Mouse (Mus musculus) CD4-positive naive resting alpha-beta T cell, adult 76 days (primary cell): ENCODE results near the gene Ppib. TPM values are rescaled to one million over a fixed set of nuclear protein-coding genes. Genes with fewer than 3 reads are reported as not detected.

ENCODE experiments used
- total RNA-seq: library from RNA; stranded (reverse); gene quantifications from one replicate; pipeline ENCODE4 v1.2.4, GENCODE M21; 2023

The Ppib gene
- total RNA-seq = 210 TPM

DNA sequence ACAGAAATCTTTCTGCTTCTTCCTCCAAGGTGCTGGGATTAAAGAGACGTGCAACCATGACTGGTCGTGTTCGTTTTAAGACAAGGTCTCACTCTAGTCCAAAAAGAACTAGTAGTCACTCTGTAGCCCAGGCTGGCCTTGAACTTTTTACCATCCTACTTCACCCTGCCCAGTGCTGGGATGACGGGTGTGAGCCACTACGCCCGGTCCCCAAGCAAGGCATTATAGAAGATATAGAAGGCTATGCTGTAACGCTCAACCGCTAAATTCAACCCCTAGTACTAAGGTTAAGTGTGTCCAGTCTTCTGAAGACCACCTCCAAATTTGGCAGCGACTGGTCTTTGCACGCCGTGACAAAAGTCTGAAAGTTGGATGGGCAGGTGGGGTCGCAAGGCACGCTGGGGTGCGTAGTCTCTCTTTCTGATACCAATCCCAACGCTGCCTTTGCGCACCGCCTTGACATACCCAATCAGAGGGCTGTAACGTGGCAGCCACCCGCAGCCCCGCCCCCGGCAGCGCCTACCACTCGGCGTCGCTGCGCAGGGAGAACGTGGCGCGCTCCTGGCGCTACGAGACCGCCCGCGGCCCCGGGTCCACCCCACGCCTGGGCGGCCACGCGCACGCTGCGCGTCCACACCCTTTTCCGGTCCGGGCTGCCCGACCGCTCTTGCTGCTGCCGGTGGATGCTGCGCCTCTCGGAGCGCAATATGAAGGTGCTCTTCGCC, at the start of gene Ppib:
Gene Ppib (plus strand): TSS at position 640 of the 725 bp plus-strand sequence.

DNA sequence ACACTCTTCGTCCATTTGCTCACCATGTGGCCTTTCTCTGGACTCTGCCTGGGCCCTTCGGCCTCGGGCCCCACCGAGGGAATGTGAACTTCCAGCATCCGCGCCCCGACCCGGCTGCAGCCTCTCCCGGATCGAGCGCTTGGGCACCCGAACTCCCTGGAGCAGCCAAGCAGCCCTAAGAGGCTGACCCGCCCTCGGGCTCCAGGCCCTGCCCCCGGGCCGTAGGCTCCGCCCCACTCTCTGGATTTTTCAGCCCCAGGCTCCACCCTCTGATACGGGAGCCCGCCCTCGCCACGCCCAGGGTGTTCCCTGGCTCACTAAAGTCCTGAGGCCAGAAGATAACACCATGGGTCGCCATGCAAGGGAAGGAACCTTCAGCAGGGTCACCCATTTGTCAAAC, 9.6 kb downstream of the Ppib start, which contains the start of gene Snx22:
Gene Snx22 (minus strand): TSS at position 137 of the 400 bp plus-strand sequence.

Other genes with a start within 250 kb of the Ppib start
- gene Zfp609, start 232.7 kb upstream of the Ppib start, total RNA-seq = 22.3 TPM
- 2.1 TPM for gene Pclaf, start 170.0 kb upstream of the Ppib start, total RNA-seq
- 22.9 TPM for gene Trip4, start 151.4 kb upstream of the Ppib start, total RNA-seq
- gene Csnk1g1, start 151.3 kb upstream of the Ppib start, total RNA-seq = 62.1 TPM
- 1.3 TPM for gene Snx22, start 9.5 kb downstream of the Ppib start, total RNA-seq
- gene Snx1, start 66.4 kb downstream of the Ppib start, total RNA-seq = 73.7 TPM
- gene Ciao2a, start 66.4 kb downstream of the Ppib start, total RNA-seq = 35.9 TPM
- 1.1 TPM for gene Dapk2, start 98.0 kb downstream of the Ppib start, total RNA-seq